Mouse (Mus musculus) thymus, adult 18-20 months (tissue): ENCODE measurements around the gene Ift27.

Experiments used
- DNase-seq, 2 experiments: peaks; one replicate each; pipeline ENCODE4 v3.0.0; 2022; ENCODE audit warnings: mixed read lengths in 2 of 2

Gene Ift27

GRCm38 (mm10) chr15:78172256-78172898 lies 1.5 kb downstream of the Ift27 start:
- peak in 1 of 2 experiments; percentile 51 for DNase-seq

GRCm38 (mm10) chr15:78171651-78172050 lies 2.3 kb downstream of the Ift27 start:
- no peak for DNase-seq

GRCm38 (mm10) chr15:78170708-78171107 lies 3.2 kb downstream of the Ift27 start:
- DNase-seq: peak; percentile 59 to 70

GRCm38 (mm10) chr15:78169566-78169965 lies 4.3 kb downstream of the Ift27 start:
- no peak for DNase-seq

GRCm38 (mm10) chr15:78165292-78165691 lies 8.6 kb downstream of the Ift27 start:
- DNase-seq: no peak

- no peak for DNase-seq
Measured at GRCm38 (mm10) chr15:78164466-78164865, 9.4 kb downstream of the Ift27 start.

- DNase-seq: no peak
Measured at GRCm38 (mm10) chr15:78161946-78162345, 12.0 kb downstream of the Ift27 start.

- DNase-seq: no peak
Measured at GRCm38 (mm10) chr15:78158335-78158734, 15.6 kb downstream of the Ift27 start.

GRCm38 (mm10) chr15:78157824-78158223 lies 16.1 kb downstream of the Ift27 start:
- DNase-seq: no peak

GRCm38 (mm10) chr15:78157330-78157729 lies 16.6 kb downstream of the Ift27 start:
- no peak for DNase-seq

GRCm38 (mm10) chr15:78155421-78155820 lies 18.5 kb downstream of the Ift27 start:
- no peak for DNase-seq

GRCm38 (mm10) chr15:78153045-78153775 lies 20.7 kb downstream of the Ift27 start:
- no peak for DNase-seq

GRCm38 (mm10) chr15:78148565-78148964 lies 25.3 kb downstream of the Ift27 start:
- no peak for DNase-seq

- DNase-seq: no peak
Measured at GRCm38 (mm10) chr15:78140226-78140625, 33.7 kb downstream of the Ift27 start.

GRCm38 (mm10) chr15:78134606-78135005 lies 39.3 kb downstream of the Ift27 start:
- DNase-seq: no peak

GRCm38 (mm10) chr15:78133389-78133788 lies 40.5 kb downstream of the Ift27 start:
- DNase-seq: no peak

GRCm38 (mm10) chr15:78119704-78120103 lies 54.2 kb downstream of the Ift27 start, which contains the start of gene Cacng2:
TSS of gene Cacng2 (minus strand) at chr15:78120028.
- DNase-seq: peak; percentile 70 to 71

- no peak for DNase-seq
Measured at GRCm38 (mm10) chr15:78119248-78119647, 54.7 kb downstream of the Ift27 start.

- DNase-seq: no peak
Measured at GRCm38 (mm10) chr15:78118275-78118995, 55.5 kb downstream of the Ift27 start.

- DNase-seq: no peak
Measured at GRCm38 (mm10) chr15:78117731-78118130, 56.2 kb downstream of the Ift27 start.

GRCm38 (mm10) chr15:78116936-78117335 lies 57.0 kb downstream of the Ift27 start:
- DNase-seq: no peak

GRCm38 (mm10) chr15:78116244-78116643 lies 57.7 kb downstream of the Ift27 start:
- no peak for DNase-seq
